Mouse (Mus musculus): ENCODE measurements around the gene Rnpepl1. TPM values are rescaled to one million over a fixed set of nuclear protein-coding genes. Genes with fewer than 3 reads are reported as not detected.

Gene Rnpepl1
- total and polyA plus RNA-seq, 2 experiments from 2014 or later = 36.3 to 73.2 TPM

DNA sequence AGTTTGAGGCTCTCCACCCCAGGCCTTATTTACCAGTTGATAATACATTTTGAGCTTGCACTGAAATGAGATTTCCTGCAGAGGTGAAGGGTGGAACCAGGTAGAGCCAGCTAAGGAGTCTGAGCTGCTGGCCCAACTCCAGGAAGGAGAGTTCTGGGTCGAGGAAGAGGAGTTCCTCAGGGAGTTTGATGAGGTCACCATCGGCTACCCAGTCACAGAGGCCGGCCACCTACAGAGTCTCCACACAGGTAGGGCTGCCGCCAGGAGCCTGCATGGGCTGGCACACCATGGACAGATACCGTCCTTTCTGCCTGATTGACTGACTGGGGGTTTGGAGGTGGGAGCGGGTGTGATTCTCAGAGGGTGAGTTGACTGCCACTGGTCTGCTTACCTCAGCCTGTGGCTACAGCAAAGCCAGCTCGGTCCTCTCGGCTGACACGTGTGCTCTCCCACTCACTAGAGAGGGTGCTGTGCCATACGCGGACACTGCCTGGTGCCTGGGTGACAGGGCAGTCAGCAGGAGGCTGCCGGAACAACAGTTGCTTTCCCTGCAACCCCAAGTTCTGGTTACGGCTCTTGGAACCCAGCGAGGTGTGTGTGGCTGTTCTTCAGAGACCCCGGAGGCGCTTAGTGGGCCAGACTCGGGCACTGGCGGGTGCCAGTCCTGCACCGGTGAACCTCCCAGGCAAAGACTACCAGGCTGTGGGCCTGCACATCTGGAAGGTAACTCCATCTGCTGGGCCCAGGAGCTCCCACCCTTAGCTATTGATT is 32.8 kb downstream of the Rnpepl1 start:
- ATAC-seq (ENCODE audit: insufficient read depth, low read depth) (no peak), DNase-seq (ENCODE audit: low spot score) (no peak)
- no peak for TF ChIP-seq EP300 (IDR thresholded peaks at IDR 0.05; ENCODE audit: low read depth)
- no peak for TF ChIP-seq CTCF (IDR thresholded peaks at IDR 0.05; ENCODE audit: low read depth)
- Histone ChIP-seq H3K4me1 (ENCODE audit: control insufficient read depth, insufficient read depth) (no peaks in the 10 kb centered on the region), H3K27ac (ENCODE audit: low read depth) (no peak overlapping the region), H3K27me3 (ENCODE audit: control insufficient read depth, insufficient read depth, low read length) (no peaks in the 10 kb centered on the region), H3K4me3 (ENCODE audit: low read depth, low read length) (no peak overlapping the region), H3K36me3 (replicated peaks; ENCODE audit: control insufficient read depth, insufficient read depth, low read length) (peaks cover 96% of the 10 kb centered on the region), H3K9me3 (replicated peaks; ENCODE audit: control insufficient read depth, low read length) (no peaks in the 10 kb centered on the region), H3K9ac (replicated peaks; ENCODE audit: low read depth, low read length) (no peak overlapping the region), H3K4me2 (ENCODE audit: low read depth, low read length) (no peak overlapping the region)
- WGBS = 92% methylated on average over 19 of the region's 19 CpGs

DNA sequence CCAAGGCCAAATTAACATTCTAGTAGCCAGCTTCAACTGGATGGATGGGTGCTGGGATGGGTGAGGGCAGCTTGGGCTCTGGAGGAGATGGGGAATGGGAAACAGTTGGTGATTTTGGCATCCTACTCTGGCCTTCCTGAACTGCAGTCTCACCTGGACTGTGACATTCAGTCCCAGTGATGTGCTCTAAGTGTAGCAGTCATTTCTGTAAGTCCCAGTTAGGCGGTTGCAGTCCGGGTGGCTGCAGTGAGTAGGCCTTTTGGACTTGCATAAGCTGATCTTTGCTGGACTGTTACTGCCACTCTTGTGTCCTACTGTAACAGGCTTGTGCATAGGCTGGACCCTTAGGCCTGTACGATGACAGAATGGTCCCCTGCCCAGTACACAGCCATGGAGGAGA is 37.4 kb downstream of the Rnpepl1 start:
- WGBS = 96% methylated on average over 3 of the region's 3 CpGs
- no peak overlapping the region for H3K9ac ChIP-seq (replicated peaks; ENCODE audit: low read depth, low read length)
- no peaks in the 10 kb centered on the region for H3K9me3 ChIP-seq (replicated peaks; ENCODE audit: control insufficient read depth, low read length)
- ATAC-seq (ENCODE audit: insufficient read depth, low read depth) = no peak
- no peaks in the 10 kb centered on the region for H3K4me1 ChIP-seq (ENCODE audit: control insufficient read depth, insufficient read depth)
- TF ChIP-seq EP300 (IDR thresholded peaks at IDR 0.05; ENCODE audit: low read depth) (no peak), CTCF (IDR thresholded peaks at IDR 0.05; ENCODE audit: low read depth) (no peak)
- no peak overlapping the region for H3K4me2 ChIP-seq (ENCODE audit: low read depth, low read length)
- no peaks in the 10 kb centered on the region for H3K27me3 ChIP-seq (ENCODE audit: control insufficient read depth, insufficient read depth, low read length)
- no peak overlapping the region for H3K4me3 ChIP-seq (ENCODE audit: low read depth, low read length)
- peaks cover 62% of the 10 kb centered on the region for H3K36me3 ChIP-seq (replicated peaks; ENCODE audit: control insufficient read depth, insufficient read depth, low read length)
- no peak overlapping the region for H3K27ac ChIP-seq (ENCODE audit: low read depth)
- DNase-seq (ENCODE audit: low spot score) = no peak

DNA sequence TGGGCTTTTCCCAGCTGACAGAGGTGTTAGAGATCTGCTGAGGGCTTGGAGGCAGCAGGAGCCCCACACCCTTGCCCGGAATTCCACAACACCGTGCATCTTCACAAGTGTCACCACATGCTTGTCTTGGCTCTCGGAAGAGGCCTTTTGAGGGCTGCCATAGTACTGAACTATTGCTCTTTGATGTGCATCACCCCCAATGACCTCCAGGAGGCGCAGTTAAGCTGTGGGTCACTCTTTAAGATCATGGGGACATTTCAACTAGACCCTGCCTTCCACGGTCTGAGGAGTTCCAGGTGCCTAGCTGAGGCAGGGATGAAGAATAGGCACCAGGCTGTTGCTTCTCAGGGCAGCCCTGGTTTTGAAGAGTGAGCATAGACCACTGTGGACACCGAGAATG is 38.8 kb downstream of the Rnpepl1 start:
- Histone ChIP-seq H3K9ac (replicated peaks; ENCODE audit: low read depth, low read length) (no peak overlapping the region), H3K27me3 (ENCODE audit: control insufficient read depth, insufficient read depth, low read length) (no peaks in the 10 kb centered on the region), H3K4me1 (ENCODE audit: control insufficient read depth, insufficient read depth) (no peaks in the 10 kb centered on the region), H3K9me3 (replicated peaks; ENCODE audit: control insufficient read depth, low read length) (no peaks in the 10 kb centered on the region), H3K4me2 (ENCODE audit: low read depth, low read length) (no peak overlapping the region), H3K4me3 (ENCODE audit: low read depth, low read length) (no peak overlapping the region), H3K27ac (ENCODE audit: low read depth) (no peak overlapping the region), H3K36me3 (replicated peaks; ENCODE audit: control insufficient read depth, insufficient read depth, low read length) (peaks cover 47% of the 10 kb centered on the region)
- TF ChIP-seq CTCF (IDR thresholded peaks at IDR 0.05; ENCODE audit: low read depth) (peak; percentile 51), EP300 (IDR thresholded peaks at IDR 0.05; ENCODE audit: low read depth) (no peak)
- WGBS = 40% methylated on average over 6 of the region's 6 CpGs
- DNase-seq (ENCODE audit: low spot score) (no peak), ATAC-seq (ENCODE audit: insufficient read depth, low read depth) (no peak)

DNA sequence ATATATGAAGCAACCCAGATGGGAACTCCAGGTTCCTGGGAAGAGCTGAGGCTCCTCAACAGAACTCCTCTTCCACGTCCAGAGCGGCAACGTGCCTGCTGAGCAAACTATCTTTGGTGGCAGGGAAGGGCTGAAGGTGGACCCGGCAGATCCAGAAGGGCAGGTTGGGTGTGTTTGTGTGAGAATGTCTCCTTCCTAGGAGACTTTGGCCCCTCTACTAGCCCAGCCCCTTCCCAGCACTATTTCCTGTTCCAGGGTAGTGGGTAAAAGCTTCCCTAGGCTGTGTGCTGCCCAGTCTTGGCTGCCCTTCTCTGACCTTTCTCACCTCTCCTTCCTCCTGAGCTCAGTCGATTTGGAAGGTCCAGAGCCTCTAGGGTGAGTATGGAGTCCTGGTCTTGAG is 40.0 kb downstream of the Rnpepl1 start, which contains the start of gene Gpr35:
Gpr35 (plus strand) TSS at position 259 of the 400 bp plus-strand sequence.
- Histone ChIP-seq H3K27me3 (ENCODE audit: control insufficient read depth, insufficient read depth, low read length) (no peaks in the 10 kb centered on the region), H3K4me1 (ENCODE audit: control insufficient read depth, insufficient read depth) (no peaks in the 10 kb centered on the region), H3K36me3 (replicated peaks; ENCODE audit: control insufficient read depth, insufficient read depth, low read length) (peaks cover 36% of the 10 kb centered on the region), H3K27ac (ENCODE audit: low read depth) (no peak within 1 kb of the TSS), H3K4me2 (ENCODE audit: low read depth, low read length) (no peak within 1 kb of the TSS), H3K4me3 (ENCODE audit: low read depth, low read length) (no peak within 1 kb of the TSS), H3K9ac (replicated peaks; ENCODE audit: low read depth, low read length) (no peak within 1 kb of the TSS), H3K9me3 (replicated peaks; ENCODE audit: control insufficient read depth, low read length) (no peaks in the 10 kb centered on the region)
- DNase-seq (ENCODE audit: low spot score) (no peak), ATAC-seq (ENCODE audit: insufficient read depth, low read depth) (no peak)
- WGBS = 72% methylated on average over 5 of the region's 5 CpGs
- no peak for TF ChIP-seq CTCF (IDR thresholded peaks at IDR 0.05; ENCODE audit: low read depth)
- no peak for TF ChIP-seq EP300 (IDR thresholded peaks at IDR 0.05; ENCODE audit: low read depth)

DNA sequence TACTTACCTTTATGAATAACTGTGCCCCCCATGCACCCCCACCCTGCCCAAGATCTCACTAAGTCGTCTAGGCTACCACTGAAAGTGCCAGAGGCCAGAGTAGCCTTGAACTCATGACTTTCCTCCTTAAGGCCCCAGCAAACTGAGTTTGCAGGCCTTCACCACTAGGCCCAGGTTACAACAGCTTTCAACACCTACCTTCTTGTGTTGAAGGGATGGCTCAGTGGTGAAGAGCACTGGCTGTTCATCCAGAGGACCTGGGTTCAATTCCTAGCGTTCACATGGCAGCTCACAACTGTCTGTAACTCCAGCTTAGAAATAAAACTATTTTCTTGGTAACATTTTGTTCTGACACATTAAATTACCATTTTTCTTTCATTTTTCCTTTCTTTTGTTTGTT is 43.1 kb downstream of the Rnpepl1 start:
- H3K9ac ChIP-seq (replicated peaks; ENCODE audit: low read depth, low read length) = no peak overlapping the region
- H3K4me3 ChIP-seq (ENCODE audit: low read depth, low read length) = no peak overlapping the region
- no peak overlapping the region for H3K4me2 ChIP-seq (ENCODE audit: low read depth, low read length)
- H3K36me3 ChIP-seq (replicated peaks; ENCODE audit: control insufficient read depth, insufficient read depth, low read length) = peaks cover 7% of the 10 kb centered on the region; the same call in 1 of the 2 replicates
- no peak overlapping the region for H3K27ac ChIP-seq (ENCODE audit: low read depth)
- no peaks in the 10 kb centered on the region for H3K27me3 ChIP-seq (ENCODE audit: control insufficient read depth, insufficient read depth, low read length)
- no peaks in the 10 kb centered on the region for H3K9me3 ChIP-seq (replicated peaks; ENCODE audit: control insufficient read depth, low read length)
- no peak for ATAC-seq (ENCODE audit: insufficient read depth, low read depth)
- no peak for DNase-seq (ENCODE audit: low spot score)
- no peak for TF ChIP-seq EP300 (IDR thresholded peaks at IDR 0.05; ENCODE audit: low read depth)
- no peak for TF ChIP-seq CTCF (IDR thresholded peaks at IDR 0.05; ENCODE audit: low read depth)
- no peaks in the 10 kb centered on the region for H3K4me1 ChIP-seq (ENCODE audit: control insufficient read depth, insufficient read depth)
- WGBS = 58% methylated on average over 2 of the region's 2 CpGs
